Mouse (Mus musculus) cortical plate, adult 2 months (tissue): Measurements from ENCODE around the gene Scamp1. TPM values are rescaled to one million over a fixed set of nuclear protein-coding genes. Genes with fewer than 3 reads are reported as not detected.

Experiments
- H3K27ac ChIP-seq: fragments of 200-500 bp; 2 replicates; pipeline ENCODE4 v1.5.1; 2012; ENCODE audit warnings: low read length, control low read depth, inconsistent platforms; ENCODE audit not compliant: insufficient read depth
- H3K4me1 ChIP-seq: fragments of 200-500 bp; 2 replicates; pipeline ENCODE4 v1.6.1; 2011; ENCODE audit warnings: low read length; ENCODE audit not compliant: control insufficient read depth, insufficient read depth
- H3K4me3 ChIP-seq: fragments of 200-500 bp; 2 replicates; pipeline ENCODE4 v1.5.1; 2011; ENCODE audit warnings: mild to moderate bottlenecking, low read length, control low read depth; ENCODE audit not compliant: insufficient read depth
- CTCF ChIP-seq: fragments of 200-500 bp; IDR thresholded peaks from 2 replicates; pipeline ENCODE4 v1.5.1; 2011; ENCODE audit warnings: mild to moderate bottlenecking, control low read depth, low read length; ENCODE audit not compliant: insufficient read depth; ENCODE audit errors: extremely low read depth
- POLR2A ChIP-seq: fragments of 200-500 bp; IDR thresholded peaks from 2 replicates; pipeline ENCODE4 v1.6.1; 2011; ENCODE audit warnings: mild to moderate bottlenecking, low read length, control low read depth; ENCODE audit not compliant: insufficient read depth; ENCODE audit errors: extremely low read depth
- polyA plus RNA-seq: library from polyadenylated mRNA; depleted of rRNA; stranded (reverse); fragments of >200 nt; gene quantifications from 2 replicates; pipeline ENCODE4 v1.2.3, GENCODE M21; 2012; rRNA removed

Scamp1 gene
- polyA plus RNA-seq, 1 experiment, result 101 TPM

GRCm38 (mm10) chr13:94154512-94155296, 131.0 kb downstream of the Scamp1 start:
- H3K27ac ChIP-seq, result no peak overlapping the region
- H3K4me3 ChIP-seq, result no peak overlapping the region

GRCm38 (mm10) chr13:94153658-94154057, 132.0 kb downstream of the Scamp1 start:
- Histone ChIP-seq H3K27ac (no peak overlapping the region), H3K4me3 (no peak overlapping the region), H3K4me1 (no peaks in the 10 kb centered on the region)
- TF ChIP-seq POLR2A, result no peak
- TF ChIP-seq CTCF, result no peak

More at GRCm38 (mm10) chr13:94154512-94155296, 131.0 kb downstream of the Scamp1 start:
- TF ChIP-seq CTCF, result no peak
- no peak for TF ChIP-seq POLR2A
- no peaks in the 10 kb centered on the region for H3K4me1 ChIP-seq

GRCm38 (mm10) chr13:94152836-94153235, 132.8 kb downstream of the Scamp1 start:
- Histone ChIP-seq H3K4me1 (no peaks in the 10 kb centered on the region), H3K27ac (no peak overlapping the region), H3K4me3 (no peak overlapping the region)
- TF ChIP-seq POLR2A (no peak), CTCF (no peak)

Other genes starting within 250 kb of the Scamp1 start
- gene Lhfpl2, start 228.1 kb downstream of the Scamp1 start, polyA plus RNA-seq, result 10.8 TPM in 2 replicates
- gene Ap3b1, start 73.1 kb upstream of the Scamp1 start, polyA plus RNA-seq, result 40.2 and 41.4 TPM in 2 replicates